Mouse (Mus musculus): Measurements from ENCODE around the gene Ebpl. TPM values are rescaled to one million over a fixed set of nuclear protein-coding genes. Genes with fewer than 3 reads are reported as not detected.

Gene Ebpl
- 13.3 and 13.8 TPM in 2 replicates for polyA plus RNA-seq (2015; fragmentation: Nextera tagmentation; extraction: Ambion mirVana)

DNA sequence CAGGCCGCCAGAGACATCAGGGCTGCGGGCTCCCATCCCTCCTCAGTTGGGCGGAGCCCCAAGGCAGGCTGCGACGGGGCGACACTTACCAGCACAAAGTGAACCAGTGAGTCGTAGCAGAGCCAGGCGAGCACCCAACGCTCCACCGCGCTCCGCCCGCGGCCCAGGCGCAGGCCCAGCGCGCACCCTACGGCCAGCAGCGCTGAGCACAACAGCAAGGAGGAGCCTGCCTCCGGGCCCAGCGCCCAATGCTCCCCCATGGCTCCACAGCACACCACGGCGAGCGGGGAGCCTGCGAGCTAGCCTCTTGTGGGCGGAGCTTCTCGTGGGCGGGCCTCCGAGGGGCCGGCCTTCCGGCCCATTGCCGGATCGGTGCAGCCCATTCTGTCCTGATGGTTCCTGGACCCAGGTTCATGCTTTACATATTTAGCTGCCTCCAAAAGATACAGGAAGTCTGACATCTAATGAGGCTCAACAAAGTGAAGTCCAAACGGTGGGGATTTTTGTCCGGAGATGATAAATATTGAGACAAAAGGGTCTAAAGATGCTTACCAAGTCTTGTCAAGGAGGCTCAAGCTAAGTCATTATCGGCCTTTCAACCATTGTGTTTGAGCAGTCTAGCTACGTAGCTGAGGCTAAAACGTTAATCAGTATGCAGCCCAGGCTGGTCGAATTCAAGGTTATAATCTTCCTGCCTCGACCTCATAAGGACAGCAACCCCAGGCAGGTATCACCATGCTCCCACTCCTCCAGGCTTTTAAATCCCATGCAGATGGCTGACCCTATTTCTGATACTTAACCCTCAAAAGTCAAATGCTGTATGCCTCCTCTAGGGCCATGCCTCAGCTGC is at the start of gene Ebpl:
Gene Ebpl (minus strand): TSS at position 309 of the 850 bp plus-strand sequence.
- Histone ChIP-seq H3K9ac (replicated peaks) (peak within 1 kb of the TSS; percentile 68), H3K4me3 (ENCODE audit: low read depth, low read length) (peak within 1 kb of the TSS; percentile 63), H3K4me2 (ENCODE audit: low read depth, low read length) (peak within 1 kb of the TSS; percentile 91), H3K27me3 (ENCODE audit: insufficient read depth, low read length) (no peaks in the 10 kb centered on the region), H3K4me1 (ENCODE audit: insufficient read depth) (peaks cover 25% of the 10 kb centered on the region), H3K36me3 (replicated peaks; ENCODE audit: insufficient read depth, low read length) (peaks cover 4% of the 10 kb centered on the region; the same call in 1 of the 2 replicates), H3K9me3 (ENCODE audit: low read length) (no peaks in the 10 kb centered on the region), H3K27ac (ENCODE audit: low read depth) (peak within 1 kb of the TSS; percentile 88)
- ATAC-seq = peak; percentile 92
- under 1% methylated on average over 35 of the region's 40 CpGs for WGBS (ENCODE audit: insufficient replicate concordance)
- TF ChIP-seq CTCF (IDR thresholded peaks at IDR 0.05; ENCODE audit: low read depth) (peak; percentile 16; the same call in 1 of the 2 replicates), EP300 (IDR thresholded peaks at IDR 0.05; ENCODE audit: low read depth) (no peak)
- DNase-seq = peak; percentile 93

DNA sequence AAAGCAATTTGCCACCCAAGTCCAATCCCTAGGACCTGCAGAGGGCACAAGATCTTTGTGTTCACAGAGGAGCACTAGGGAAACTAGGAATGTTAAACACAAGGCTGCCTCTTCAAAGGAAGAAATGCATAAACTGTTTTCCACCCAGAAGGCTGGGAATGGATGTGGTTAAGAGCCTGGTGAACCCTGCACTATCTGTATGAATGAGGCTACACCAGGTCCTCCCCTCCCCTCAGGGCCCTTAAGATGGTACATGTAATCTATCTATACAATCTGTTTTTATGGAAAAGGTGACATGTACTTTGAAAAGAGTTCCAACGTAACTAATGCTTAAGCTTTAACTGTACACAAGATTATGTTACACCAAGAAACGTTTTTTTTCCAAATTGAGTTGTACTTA is 49.8 kb upstream of the Ebpl start:
- no peak for TF ChIP-seq CTCF (IDR thresholded peaks at IDR 0.05; ENCODE audit: low read depth)
- no peak for TF ChIP-seq EP300 (IDR thresholded peaks at IDR 0.05; ENCODE audit: low read depth)
- no peaks in the 10 kb centered on the region for H3K9me3 ChIP-seq (ENCODE audit: low read length)
- H3K9ac ChIP-seq (replicated peaks) = no peak overlapping the region
- no peak overlapping the region for H3K4me3 ChIP-seq (ENCODE audit: low read depth, low read length)
- DNase-seq = no peak
- H3K4me2 ChIP-seq (ENCODE audit: low read depth, low read length) = no peak overlapping the region
- no peak for ATAC-seq
- H3K4me1 ChIP-seq (ENCODE audit: insufficient read depth) = peaks cover 5% of the 10 kb centered on the region
- H3K36me3 ChIP-seq (replicated peaks; ENCODE audit: insufficient read depth, low read length) = no peaks in the 10 kb centered on the region
- no peak overlapping the region for H3K27ac ChIP-seq (ENCODE audit: low read depth)
- H3K27me3 ChIP-seq (ENCODE audit: insufficient read depth, low read length) = no peaks in the 10 kb centered on the region
- WGBS (ENCODE audit: insufficient replicate concordance) = 36% methylated on average over 2 of the region's 2 CpGs

DNA sequence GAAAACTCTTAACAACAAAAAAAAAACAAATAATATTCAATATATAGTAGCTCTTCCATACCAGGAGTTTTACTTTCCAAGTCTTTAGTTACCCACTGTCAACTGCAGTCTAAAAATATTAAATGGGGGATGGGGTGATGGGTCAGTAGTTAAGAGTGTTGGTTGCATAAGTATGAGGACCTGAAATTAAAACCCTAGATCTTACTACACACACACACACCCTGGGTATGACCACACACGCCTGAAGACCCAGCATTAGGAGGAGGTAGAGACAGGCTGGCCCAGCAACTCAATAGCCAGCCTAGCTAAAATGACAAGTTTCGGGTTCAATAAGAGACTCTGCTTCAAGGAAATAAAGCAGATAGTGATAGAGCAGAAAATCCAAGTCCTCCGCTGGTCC is 46.8 kb upstream of the Ebpl start:
- WGBS (ENCODE audit: insufficient replicate concordance) = 89% methylated on average over 3 of the region's 3 CpGs

DNA sequence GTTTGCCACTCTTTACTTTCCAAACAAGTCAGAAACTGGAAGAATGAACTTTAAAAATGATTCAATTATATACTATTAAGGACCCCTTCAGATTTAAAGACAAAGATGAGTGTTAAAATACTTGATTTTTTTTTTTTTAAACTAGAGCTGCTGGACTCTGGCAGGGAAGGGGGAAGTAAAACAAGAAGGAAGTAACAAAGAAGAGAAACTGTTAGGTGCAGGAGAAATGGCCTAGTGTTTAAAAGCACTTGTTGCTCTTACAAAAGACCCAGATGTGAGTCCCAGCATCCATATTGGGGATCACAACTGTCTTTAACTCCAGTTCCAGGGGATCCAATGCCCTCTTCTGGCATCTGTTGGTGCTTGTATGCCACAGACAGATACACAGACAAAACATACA is 45.5 kb upstream of the Ebpl start:
- Histone ChIP-seq H3K4me3 (ENCODE audit: low read depth, low read length) (no peak overlapping the region), H3K9me3 (ENCODE audit: low read length) (no peaks in the 10 kb centered on the region), H3K4me1 (ENCODE audit: insufficient read depth) (peaks cover 3% of the 10 kb centered on the region; the same call in 1 of the 2 replicates), H3K27ac (ENCODE audit: low read depth) (no peak overlapping the region), H3K9ac (replicated peaks) (no peak overlapping the region), H3K36me3 (replicated peaks; ENCODE audit: insufficient read depth, low read length) (peaks cover 5% of the 10 kb centered on the region), H3K4me2 (ENCODE audit: low read depth, low read length) (no peak overlapping the region), H3K27me3 (ENCODE audit: insufficient read depth, low read length) (no peaks in the 10 kb centered on the region)
- no peak for DNase-seq
- no peak for ATAC-seq
- no peak for TF ChIP-seq CTCF (IDR thresholded peaks at IDR 0.05; ENCODE audit: low read depth)
- TF ChIP-seq EP300 (IDR thresholded peaks at IDR 0.05; ENCODE audit: low read depth) = no peak

More for the DNA sequence above, 46.8 kb upstream of the Ebpl start:
- Histone ChIP-seq H3K4me2 (ENCODE audit: low read depth, low read length) (no peak overlapping the region), H3K27me3 (ENCODE audit: insufficient read depth, low read length) (no peaks in the 10 kb centered on the region), H3K9ac (replicated peaks) (no peak overlapping the region), H3K9me3 (ENCODE audit: low read length) (no peaks in the 10 kb centered on the region), H3K27ac (ENCODE audit: low read depth) (no peak overlapping the region), H3K36me3 (replicated peaks; ENCODE audit: insufficient read depth, low read length) (peaks cover 3% of the 10 kb centered on the region; the same call in 1 of the 2 replicates), H3K4me3 (ENCODE audit: low read depth, low read length) (no peak overlapping the region), H3K4me1 (ENCODE audit: insufficient read depth) (peaks cover 3% of the 10 kb centered on the region)
- DNase-seq (no peak), ATAC-seq (no peak)
- TF ChIP-seq EP300 (IDR thresholded peaks at IDR 0.05; ENCODE audit: low read depth) = no peak
- no peak for TF ChIP-seq CTCF (IDR thresholded peaks at IDR 0.05; ENCODE audit: low read depth)

DNA sequence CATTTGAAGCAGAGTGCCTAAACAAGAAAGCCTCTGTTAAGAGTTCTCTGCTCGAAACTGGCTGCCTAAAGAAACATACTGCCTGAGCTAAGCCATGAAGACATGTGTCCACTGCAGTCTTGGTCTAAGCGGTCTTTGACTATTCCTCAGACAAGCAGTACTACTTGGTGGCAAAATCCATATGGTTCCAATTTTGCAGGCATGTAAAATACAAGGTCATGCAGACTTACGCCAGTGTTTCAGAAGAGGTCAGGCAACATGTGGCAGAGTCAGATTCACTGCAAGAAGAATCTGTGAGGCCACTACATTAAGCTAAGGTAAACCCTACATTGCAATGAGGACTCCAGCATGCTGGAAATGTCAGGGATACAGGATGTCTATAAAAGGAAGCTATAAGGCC is 44.7 kb upstream of the Ebpl start:
- Histone ChIP-seq H3K27me3 (ENCODE audit: insufficient read depth, low read length) (no peaks in the 10 kb centered on the region), H3K9me3 (ENCODE audit: low read length) (no peaks in the 10 kb centered on the region), H3K9ac (replicated peaks) (no peak overlapping the region), H3K27ac (ENCODE audit: low read depth) (no peak overlapping the region), H3K36me3 (replicated peaks; ENCODE audit: insufficient read depth, low read length) (peaks cover 8% of the 10 kb centered on the region), H3K4me2 (ENCODE audit: low read depth, low read length) (no peak overlapping the region), H3K4me3 (ENCODE audit: low read depth, low read length) (no peak overlapping the region), H3K4me1 (ENCODE audit: insufficient read depth) (no peaks in the 10 kb centered on the region)
- ATAC-seq = no peak
- DNase-seq = no peak
- no peak for TF ChIP-seq CTCF (IDR thresholded peaks at IDR 0.05; ENCODE audit: low read depth)
- no peak for TF ChIP-seq EP300 (IDR thresholded peaks at IDR 0.05; ENCODE audit: low read depth)
- WGBS (ENCODE audit: insufficient replicate concordance) = 83% methylated on average over 3 of the region's 3 CpGs

DNA sequence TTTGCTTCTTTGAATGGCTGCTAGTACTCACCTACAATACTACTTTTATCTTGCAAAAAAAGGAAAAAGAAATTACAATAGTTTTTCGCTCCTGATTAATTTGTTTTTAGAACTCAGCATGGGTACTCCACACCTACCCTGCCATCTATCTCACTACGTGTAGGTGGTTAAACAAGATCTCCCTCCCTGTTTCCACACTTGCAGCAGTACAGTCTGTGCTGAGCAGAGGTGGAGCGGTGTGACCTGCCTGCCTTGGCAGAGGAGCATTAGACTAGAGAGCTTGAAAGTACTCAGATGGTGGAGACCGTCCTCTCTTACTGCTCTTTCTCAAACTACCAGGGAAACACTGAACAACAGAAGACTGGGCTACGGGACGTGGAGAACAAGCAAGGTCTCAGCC is 34.5 kb upstream of the Ebpl start:
- H3K27me3 ChIP-seq (ENCODE audit: insufficient read depth, low read length) = no peaks in the 10 kb centered on the region
- WGBS (ENCODE audit: insufficient replicate concordance) = 89% methylated on average over 6 of the region's 6 CpGs
- no peaks in the 10 kb centered on the region for H3K9me3 ChIP-seq (ENCODE audit: low read length)
- H3K27ac ChIP-seq (ENCODE audit: low read depth) = no peak overlapping the region
- H3K4me2 ChIP-seq (ENCODE audit: low read depth, low read length) = no peak overlapping the region
- DNase-seq (no peak), ATAC-seq (no peak)
- H3K4me1 ChIP-seq (ENCODE audit: insufficient read depth) = no peaks in the 10 kb centered on the region
- H3K9ac ChIP-seq (replicated peaks) = no peak overlapping the region
- no peak overlapping the region for H3K4me3 ChIP-seq (ENCODE audit: low read depth, low read length)
- no peak for TF ChIP-seq CTCF (IDR thresholded peaks at IDR 0.05; ENCODE audit: low read depth)
- TF ChIP-seq EP300 (IDR thresholded peaks at IDR 0.05; ENCODE audit: low read depth) = no peak
- peaks cover 17% of the 10 kb centered on the region for H3K36me3 ChIP-seq (replicated peaks; ENCODE audit: insufficient read depth, low read length)

Measured in liver, postnatal 0 days (tissue).